Mouse (Mus musculus) ovary, postnatal 14 days (tissue): ENCODE results near the gene Tsen34.

Source experiments
- DNase-seq: peaks from one replicate; pipeline ENCODE4 v3.0.0; 2022; ENCODE audit warnings: low spot score

The Tsen34 gene

GRCm38 (mm10) chr7:3692382-3692986 lies at the start of gene Tsen34:
Gene Tsen34, plus strand, starts transcription at chr7:3692863.
- DNase-seq = no peak

GRCm38 (mm10) chr7:3643412-3643811 lies 49.3 kb upstream of the Tsen34 start:
- DNase-seq = no peak

- DNase-seq = no peak
Measured at GRCm38 (mm10) chr7:3643843-3644242, 48.8 kb upstream of the Tsen34 start.

- no peak for DNase-seq
Measured at GRCm38 (mm10) chr7:3644348-3644671, 48.4 kb upstream of the Tsen34 start.

- peak; percentile 88 for DNase-seq
Measured at GRCm38 (mm10) chr7:3644672-3645487, 47.8 kb upstream of the Tsen34 start, which contains the start of gene Cnot3. Gene Cnot3, plus strand, starts transcription at chr7:3645268.

GRCm38 (mm10) chr7:3645488-3646025 lies 47.1 kb upstream of the Tsen34 start:
- DNase-seq = no peak

- no peak for DNase-seq
Measured at GRCm38 (mm10) chr7:3646188-3646587, 46.5 kb upstream of the Tsen34 start.

- no peak for DNase-seq
Measured at GRCm38 (mm10) chr7:3646641-3647040, 46.0 kb upstream of the Tsen34 start.

GRCm38 (mm10) chr7:3656966-3657365 lies 35.7 kb upstream of the Tsen34 start:
- DNase-seq = no peak

GRCm38 (mm10) chr7:3658578-3658977 lies 34.1 kb upstream of the Tsen34 start:
- DNase-seq = no peak

GRCm38 (mm10) chr7:3664524-3665214 lies 28.0 kb upstream of the Tsen34 start:
- no peak for DNase-seq

- DNase-seq = peak; percentile 89
Measured at GRCm38 (mm10) chr7:3665215-3666114, 27.2 kb upstream of the Tsen34 start, which contains the start of gene Leng1. Gene Leng1, minus strand, starts transcription at chr7:3665840.

- DNase-seq = no peak
Measured at GRCm38 (mm10) chr7:3666921-3667391, 25.7 kb upstream of the Tsen34 start.

- peak; percentile 74 for DNase-seq
Measured at GRCm38 (mm10) chr7:3674507-3675227, 18.0 kb upstream of the Tsen34 start.

GRCm38 (mm10) chr7:3675228-3675548 lies 17.5 kb upstream of the Tsen34 start:
- DNase-seq = no peak

- DNase-seq = no peak
Measured at GRCm38 (mm10) chr7:3676371-3676770, 16.3 kb upstream of the Tsen34 start.

- DNase-seq = no peak
Measured at GRCm38 (mm10) chr7:3677342-3677741, 15.3 kb upstream of the Tsen34 start, which contains the start of gene Tmc4. Gene Tmc4, minus strand, starts transcription at chr7:3677553.

GRCm38 (mm10) chr7:3683908-3684550 lies 8.6 kb upstream of the Tsen34 start:
- no peak for DNase-seq

- no peak for DNase-seq
Measured at GRCm38 (mm10) chr7:3684698-3685097, 8.0 kb upstream of the Tsen34 start.
